Mouse (Mus musculus): ENCODE results near the gene Sbf2. TPM values are rescaled to one million over a fixed set of nuclear protein-coding genes. Genes with fewer than 3 reads are reported as not detected.

Gene Sbf2
- total and polyA plus RNA-seq, 3 experiments, result 1.3 to 4.4 TPM; not detected in 1

- Histone ChIP-seq H3K9me3 (replicated peaks; ENCODE audit: insufficient read depth, low read length) (no peaks in the 10 kb centered on the region), H3K9ac (ENCODE audit: control insufficient read depth, low read depth, low read length, poor library complexity, severe bottlenecking) (no peak overlapping the region), H3K36me3 (ENCODE audit: control insufficient read depth in 1 of 2, insufficient read depth in 2 of 2, low read length in 2 of 2) (peaks cover 4 to 9% of the 10 kb centered on the region in 2 experiments), H3K79me2 (ENCODE audit: control insufficient read depth, insufficient read depth, low read length, poor library complexity) (no peaks in the 10 kb centered on the region), H3K27ac (ENCODE audit: control insufficient read depth, low read depth, low read length) (no peak overlapping the region), H3K4me3 (ENCODE audit: control insufficient read depth in 1 of 2, insufficient read depth in 1 of 2, low read depth in 2 of 2, low read length in 2 of 2) (no peak overlapping the region), H3K27me3 (ENCODE audit: control insufficient read depth in 1 of 2, insufficient read depth in 2 of 2, low read length in 2 of 2) (no peaks in the 10 kb centered on the region), H3K4me1 (ENCODE audit: control insufficient read depth in 1 of 2, insufficient read depth in 2 of 2, low read length in 2 of 2) (peaks cover 4 to 9% of the 10 kb centered on the region in 2 experiments; a peak in 2 of 4 replicates)
- TF ChIP-seq MAX (IDR thresholded peaks at IDR 0.05; ENCODE audit: low read length), result no peak
- TF ChIP-seq MYB (IDR thresholded peaks at IDR 0.05; ENCODE audit: low read depth, low read length), result no peak
- TF ChIP-seq ZC3H11A (IDR thresholded peaks at IDR 0.05; ENCODE audit: low read depth, low read length), result no peak
- no peak for TF ChIP-seq TCF12 (IDR thresholded peaks at IDR 0.05; ENCODE audit: low read depth, low read length)
- DNase-seq (ENCODE audit: low read depth, low spot score), result no peak
Observed at GRCm38 (mm10) chr7:110269777-110270176, 344.9 kb downstream of the Sbf2 start.

- no peaks in the 10 kb centered on the region for H3K79me2 ChIP-seq (ENCODE audit: control insufficient read depth, insufficient read depth, low read length, poor library complexity)
- H3K4me3 ChIP-seq (ENCODE audit: control insufficient read depth in 1 of 2, insufficient read depth in 1 of 2, low read depth in 2 of 2, low read length in 2 of 2), result no peak overlapping the region
- no peaks in the 10 kb centered on the region for H3K9me3 ChIP-seq (replicated peaks; ENCODE audit: insufficient read depth, low read length)
- TF ChIP-seq E2F4 (IDR thresholded peaks at IDR 0.05; ENCODE audit: borderline replicate concordance, low read depth, low read length) (no peak), NRF1 (IDR thresholded peaks at IDR 0.05; ENCODE audit: insufficient read depth, low read depth, low read length, poor library complexity, severe bottlenecking) (no peak), HCFC1 (IDR thresholded peaks at IDR 0.05; ENCODE audit: low read depth, low read length) (no peak), ZKSCAN1 (IDR thresholded peaks at IDR 0.05; ENCODE audit: low read depth, low read length) (no peak), MAFK (IDR thresholded peaks at IDR 0.05; ENCODE audit: borderline replicate concordance, low read depth, low read length) (no peak), POLR2A (IDR thresholded peaks at IDR 0.05; ENCODE audit: control insufficient read depth in 1 of 2, insufficient read depth in 1 of 2, low read depth in 1 of 2, low read length in 2 of 2, poor library complexity in 1 of 2) (no peak)
- no peak overlapping the region for H3K27ac ChIP-seq (ENCODE audit: control insufficient read depth, low read depth, low read length)
- peaks cover 2 to 9% of the 10 kb centered on the region in 2 experiments for H3K36me3 ChIP-seq (ENCODE audit: control insufficient read depth in 1 of 2, insufficient read depth in 2 of 2, low read length in 2 of 2)
- peaks cover 4 to 9% of the 10 kb centered on the region in 2 experiments; a peak in 2 of 4 replicates for H3K4me1 ChIP-seq (ENCODE audit: control insufficient read depth in 1 of 2, insufficient read depth in 2 of 2, low read length in 2 of 2)
- no peak overlapping the region for H3K9ac ChIP-seq (ENCODE audit: control insufficient read depth, low read depth, low read length, poor library complexity, severe bottlenecking)
- DNase-seq (ENCODE audit: low read depth, low spot score), result no peak
- no peaks in the 10 kb centered on the region for H3K27me3 ChIP-seq (ENCODE audit: control insufficient read depth in 1 of 2, insufficient read depth in 2 of 2, low read length in 2 of 2)
Observed at GRCm38 (mm10) chr7:110268511-110268910, 346.2 kb downstream of the Sbf2 start.

GRCm38 (mm10) chr7:110267994-110268393, 346.7 kb downstream of the Sbf2 start:
- Histone ChIP-seq H3K4me3 (ENCODE audit: control insufficient read depth in 1 of 2, insufficient read depth in 1 of 2, low read depth in 2 of 2, low read length in 2 of 2) (no peak overlapping the region), H3K9me3 (replicated peaks; ENCODE audit: insufficient read depth, low read length) (no peaks in the 10 kb centered on the region), H3K27me3 (ENCODE audit: control insufficient read depth in 1 of 2, insufficient read depth in 2 of 2, low read length in 2 of 2) (no peaks in the 10 kb centered on the region), H3K27ac (ENCODE audit: control insufficient read depth, low read depth, low read length) (no peak overlapping the region), H3K4me1 (ENCODE audit: control insufficient read depth in 1 of 2, insufficient read depth in 2 of 2, low read length in 2 of 2) (peaks cover 4 to 9% of the 10 kb centered on the region in 2 experiments; a peak in 2 of 4 replicates), H3K79me2 (ENCODE audit: control insufficient read depth, insufficient read depth, low read length, poor library complexity) (no peaks in the 10 kb centered on the region), H3K36me3 (ENCODE audit: control insufficient read depth in 1 of 2, insufficient read depth in 2 of 2, low read length in 2 of 2) (peaks cover 2 to 9% of the 10 kb centered on the region in 2 experiments), H3K9ac (ENCODE audit: control insufficient read depth, low read depth, low read length, poor library complexity, severe bottlenecking) (no peak overlapping the region)
- TF ChIP-seq KAT2A (conservative IDR thresholded peaks at IDR 0.05; ENCODE audit: low read depth, low read length), result no peak
- TF ChIP-seq HCFC1 (IDR thresholded peaks at IDR 0.05; ENCODE audit: low read depth, low read length), result no peak
- TF ChIP-seq MXI1 (IDR thresholded peaks at IDR 0.05; ENCODE audit: low read depth, low read length), result no peak
- no peak for TF ChIP-seq TAL1 (IDR thresholded peaks at IDR 0.05; ENCODE audit: low read length)
- TF ChIP-seq USF2 (IDR thresholded peaks at IDR 0.05; ENCODE audit: borderline replicate concordance in 1 of 2, insufficient read depth in 1 of 2, low read depth in 1 of 2, low read length in 2 of 2), result no peak
- DNase-seq (ENCODE audit: low read depth, low spot score), result no peak
